Mouse (Mus musculus) kidney, adult 2 months (tissue): ENCODE data around the gene Csrp3. TPM values are rescaled to one million over a fixed set of nuclear protein-coding genes. Genes with fewer than 3 reads are reported as not detected.

Source experiments
- DNase-seq: peaks from one replicate; pipeline ENCODE4 v3.0.0; 2021
- H3K27ac ChIP-seq: fragments of 200-500 bp; 2 replicates; pipeline ENCODE4 v1.5.1; 2012; ENCODE audit warnings: low read depth, low read length, control low read depth, inconsistent platforms; ENCODE audit not compliant: insufficient read depth
- H3K27me3 ChIP-seq: fragments of 200-500 bp; replicated peaks from 2 replicates; pipeline ENCODE4 v1.6.1; 2012; ENCODE audit warnings: mild to moderate bottlenecking, moderate library complexity, low read length, inconsistent platforms; ENCODE audit not compliant: control insufficient read depth, insufficient read depth
- H3K36me3 ChIP-seq: fragments of 200-500 bp; 2 replicates; pipeline ENCODE4 v1.6.1; 2012; ENCODE audit warnings: mild to moderate bottlenecking, moderate library complexity, low read length, inconsistent platforms; ENCODE audit not compliant: control insufficient read depth, insufficient read depth
- H3K4me1 ChIP-seq: fragments of 200-500 bp; 2 replicates; pipeline ENCODE4 v1.6.1; 2011; ENCODE audit warnings: low read length; ENCODE audit not compliant: control insufficient read depth, insufficient read depth
- H3K4me3 ChIP-seq: fragments of 200-500 bp; 2 replicates; pipeline ENCODE4 v1.5.1; 2011; ENCODE audit warnings: mild to moderate bottlenecking, low read depth, low read length, control low read depth; ENCODE audit not compliant: insufficient read depth
- CTCF ChIP-seq: fragments of 200-500 bp; conservative IDR thresholded peaks from 2 replicates; pipeline ENCODE4 v1.5.1; 2011; ENCODE audit warnings: low read depth, mild to moderate bottlenecking, control low read depth, low read length, moderate library complexity, mixed read lengths; ENCODE audit not compliant: insufficient read depth, insufficient read length
- POLR2A ChIP-seq: fragments of 200-500 bp; IDR thresholded peaks from one replicate; pipeline ENCODE4 v1.6.1; 2011; ENCODE audit warnings: low read depth, low read length, control low read depth
- WGBS: fragments of 180-500 bp; shearing (Covaris S2); methylation state at CpG from one replicate; pipeline ENCODE4 v1.1.7; 2018; 5-methylcytosine and 5-hydroxymethylcytosine counted together
- polyA plus RNA-seq: library from polyadenylated mRNA; depleted of rRNA; stranded (reverse); fragments of >200 nt; gene quantifications from 2 replicates; pipeline ENCODE4 v1.2.3, GENCODE M21; 2012

The Csrp3 gene
- polyA plus RNA-seq, 1 experiment = 5.1 TPM

GRCm38 (mm10) chr7:48825170-48825569, 22.7 kb downstream of the Csrp3 start:
- Histone ChIP-seq H3K36me3 (peaks cover 15% of the 10 kb centered on the region), H3K27me3 (no peaks in the 10 kb centered on the region), H3K4me1 (no peaks in the 10 kb centered on the region), H3K27ac (no peak overlapping the region), H3K4me3 (no peak overlapping the region)
- DNase-seq = no peak
- WGBS = 91% methylated on average over 6 of the region's 6 CpGs
- no peak for TF ChIP-seq POLR2A
- TF ChIP-seq CTCF = no peak

- 78% methylated on average over 1 of the region's 1 CpGs for WGBS
- no peak for DNase-seq
These were observed 23.2 kb downstream of the Csrp3 start for GRCm38 (mm10) chr7:48824671-48825070.

DNA sequence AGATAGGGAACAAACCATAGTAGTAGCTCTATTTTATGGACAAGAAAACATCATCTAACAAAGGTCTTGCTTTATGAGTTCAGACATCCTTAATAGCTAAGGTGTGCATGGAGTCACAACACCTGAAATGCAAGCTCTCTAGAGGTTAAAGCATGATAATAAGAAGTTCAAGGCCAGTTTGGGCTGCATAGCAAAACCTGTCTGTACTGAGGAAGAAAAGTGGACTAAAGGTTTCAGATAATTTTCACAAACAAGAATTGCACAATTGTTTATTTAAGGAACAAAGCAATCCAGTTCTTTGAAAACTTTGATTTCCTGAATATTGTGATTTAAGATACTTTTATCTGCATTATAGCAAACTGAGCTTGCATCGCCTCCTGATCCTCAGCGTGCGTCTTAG, 24.2 kb downstream of the Csrp3 start:
- no peaks in the 10 kb centered on the region for H3K4me1 ChIP-seq
- H3K27me3 ChIP-seq = no peaks in the 10 kb centered on the region
- H3K27ac ChIP-seq = no peak overlapping the region
- DNase-seq = no peak
- H3K36me3 ChIP-seq = peaks cover 19% of the 10 kb centered on the region
- TF ChIP-seq POLR2A (no peak), CTCF (no peak)
- 98% methylated on average over 3 of the region's 3 CpGs for WGBS
- H3K4me3 ChIP-seq = no peak overlapping the region

More at GRCm38 (mm10) chr7:48824671-48825070, 23.2 kb downstream of the Csrp3 start:
- no peak for TF ChIP-seq CTCF
- TF ChIP-seq POLR2A = no peak
- H3K27ac ChIP-seq = no peak overlapping the region
- no peaks in the 10 kb centered on the region for H3K4me1 ChIP-seq
- H3K27me3 ChIP-seq = no peaks in the 10 kb centered on the region
- H3K36me3 ChIP-seq = peaks cover 17% of the 10 kb centered on the region
- no peak overlapping the region for H3K4me3 ChIP-seq

DNA sequence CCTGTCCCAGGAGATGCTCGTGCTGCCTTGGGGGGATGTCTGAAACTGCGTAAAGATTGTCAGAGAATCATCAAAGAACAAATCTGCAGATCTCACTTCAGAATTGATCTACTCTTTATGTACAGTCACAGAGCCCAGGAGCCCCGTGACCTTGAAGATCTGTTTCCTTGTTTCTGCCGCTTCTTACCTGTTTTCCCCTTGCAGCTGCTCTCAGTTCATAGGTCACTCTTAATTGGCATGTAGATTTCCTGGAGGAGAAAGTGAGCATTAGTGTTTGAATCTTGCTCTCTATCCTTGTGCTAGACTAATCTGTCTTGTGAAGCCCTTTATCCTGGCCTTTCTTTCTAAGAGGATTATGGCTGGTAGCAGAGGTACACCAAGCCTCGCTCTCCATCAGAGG, 26.2 kb downstream of the Csrp3 start:
- Histone ChIP-seq H3K27me3 (no peaks in the 10 kb centered on the region), H3K4me1 (no peaks in the 10 kb centered on the region), H3K4me3 (no peak overlapping the region), H3K27ac (no peak overlapping the region), H3K36me3 (peaks cover 17% of the 10 kb centered on the region)
- 88% methylated on average over 5 of the region's 5 CpGs for whole genome bisulfite sequencing
- TF ChIP-seq POLR2A = no peak
- no peak for TF ChIP-seq CTCF
- DNase-seq = no peak

- WGBS = 71% methylated on average over 1 of the region's 1 CpGs
- Histone ChIP-seq H3K27me3 (no peaks in the 10 kb centered on the region), H3K4me1 (no peaks in the 10 kb centered on the region), H3K4me3 (no peak overlapping the region), H3K27ac (no peak overlapping the region), H3K36me3 (peaks cover 6% of the 10 kb centered on the region)
- no peak for DNase-seq
- TF ChIP-seq POLR2A (no peak), CTCF (no peak)
These were observed 34.2 kb downstream of the Csrp3 start for GRCm38 (mm10) chr7:48813594-48813993.

GRCm38 (mm10) chr7:48812358-48812757, 35.5 kb downstream of the Csrp3 start:
- H3K4me3 ChIP-seq = no peak overlapping the region
- TF ChIP-seq CTCF (no peak; the same call in 1 of the 2 replicates), POLR2A (no peak)
- no peaks in the 10 kb centered on the region for H3K4me1 ChIP-seq
- DNase-seq = no peak
- no peak overlapping the region for H3K27ac ChIP-seq
- no peaks in the 10 kb centered on the region for H3K27me3 ChIP-seq
- peaks cover 7% of the 10 kb centered on the region for H3K36me3 ChIP-seq

DNA sequence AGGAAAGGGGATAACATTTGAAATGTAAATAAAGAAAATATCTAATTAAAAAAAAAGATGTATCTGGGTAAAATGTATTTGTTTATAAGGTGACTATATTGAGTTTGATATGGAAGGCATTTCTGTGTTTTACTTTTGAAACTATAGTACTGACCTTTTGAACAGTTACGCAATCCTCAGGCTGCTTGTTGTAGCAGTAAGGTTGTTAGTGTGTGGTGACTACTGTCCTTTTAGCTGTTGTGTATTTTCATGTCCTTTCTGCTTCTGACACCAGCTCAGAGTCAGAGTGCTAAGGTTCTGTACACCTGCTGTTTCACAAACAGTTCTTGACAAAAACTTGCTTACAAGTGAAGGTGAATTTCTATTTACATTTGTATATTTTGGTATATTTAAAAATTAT, 37.2 kb downstream of the Csrp3 start:
- WGBS = 100% methylated on average over 1 of the region's 1 CpGs
- no peak overlapping the region for H3K4me3 ChIP-seq
- H3K27ac ChIP-seq = no peak overlapping the region
- no peak for TF ChIP-seq CTCF
- no peak for TF ChIP-seq POLR2A
- peaks cover 7% of the 10 kb centered on the region for H3K36me3 ChIP-seq
- no peaks in the 10 kb centered on the region for H3K27me3 ChIP-seq
- no peaks in the 10 kb centered on the region for H3K4me1 ChIP-seq
- DNase-seq = no peak

DNA sequence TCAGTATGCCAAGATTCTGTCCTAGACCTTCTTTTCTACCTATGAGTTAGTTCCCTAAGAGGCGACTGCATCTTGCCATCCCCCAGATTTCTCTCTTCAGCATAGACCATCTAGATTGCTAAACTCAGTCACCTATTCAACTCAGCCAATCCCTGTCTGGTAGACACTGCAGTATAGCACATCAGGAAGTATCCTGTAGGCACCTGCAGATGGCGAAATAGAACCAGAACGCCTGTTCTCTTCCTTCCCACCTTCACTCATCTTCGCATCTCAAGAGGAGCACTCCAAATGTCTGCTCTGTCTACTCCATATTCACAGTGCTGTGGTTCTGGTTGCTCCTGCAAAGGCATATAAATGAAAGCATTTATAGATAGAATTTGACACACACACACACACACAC, 41.2 kb downstream of the Csrp3 start:
- no peak for TF ChIP-seq CTCF
- TF ChIP-seq POLR2A = no peak
- H3K36me3 ChIP-seq = peaks cover 9% of the 10 kb centered on the region

More for the DNA sequence above, 41.2 kb downstream of the Csrp3 start:
- Histone ChIP-seq H3K27me3 (no peaks in the 10 kb centered on the region), H3K4me3 (no peak overlapping the region), H3K4me1 (no peaks in the 10 kb centered on the region), H3K27ac (no peak overlapping the region)
- no peak for DNase-seq
- whole genome bisulfite sequencing = 83% methylated on average over 4 of the region's 4 CpGs
